Mouse (Mus musculus) ES-Bruce4 (cell line): Measurements from ENCODE around the gene Gm10639. TPM values are rescaled to one million over a fixed set of nuclear protein-coding genes. Genes with fewer than 3 reads are reported as not detected.
"Not testable (repeated sequence)": the region's sequence is repeated elsewhere in the genome, so short reads cannot be mapped to it uniquely, and the experiment has no call there.

Experiments used
- H3K27ac ChIP-seq: 2 replicates; pipeline ENCODE4 v1.5.1; 2012; ENCODE audit warnings: low read length, inconsistent platforms; ENCODE audit not compliant: insufficient read depth
- H3K27me3 ChIP-seq: 2 replicates; pipeline ENCODE4 v1.6.1; 2012; ENCODE audit warnings: mild to moderate bottlenecking, low read length, inconsistent platforms; ENCODE audit not compliant: control insufficient read depth, poor library complexity, insufficient read depth, severe bottlenecking
- H3K36me3 ChIP-seq: 2 replicates; pipeline ENCODE4 v1.6.1; 2012; ENCODE audit warnings: inconsistent platforms, mild to moderate bottlenecking, low read length, moderate library complexity; ENCODE audit not compliant: control insufficient read depth, poor library complexity, insufficient read depth, severe bottlenecking
- H3K4me1 ChIP-seq: one replicate; pipeline ENCODE4 v1.8.1; 2011; ENCODE audit warnings: low read length; ENCODE audit not compliant: control insufficient read depth, insufficient read depth
- H3K4me3 ChIP-seq: 2 replicates; pipeline ENCODE4 v1.5.1; 2011; ENCODE audit warnings: low read depth, mild to moderate bottlenecking, low read length
- H3K9ac ChIP-seq: 2 replicates; pipeline ENCODE4 v1.6.1; 2012; ENCODE audit warnings: low read depth, mild to moderate bottlenecking, inconsistent platforms; ENCODE audit not compliant: poor library complexity, severe bottlenecking
- H3K9me3 ChIP-seq: replicated peaks from 2 replicates; pipeline ENCODE4 v1.6.1; 2012; ENCODE audit warnings: mild to moderate bottlenecking, low read length, inconsistent platforms; ENCODE audit not compliant: control insufficient read depth, poor library complexity, insufficient read depth, severe bottlenecking
- CTCF ChIP-seq: IDR thresholded peaks from one replicate; pipeline ENCODE4 v1.8.1; 2011; ENCODE audit warnings: low read depth, low read length
- polyA plus RNA-seq: library from polyadenylated mRNA; stranded (reverse); fragments of >200 nt; gene quantifications from 2 replicates; pipeline ENCODE4 v1.2.4, GENCODE M21; 2011; ENCODE audit warnings: low read depth; ENCODE audit not compliant: missing spikeins, insufficient read depth, insufficient read length

Gm10639 gene
- not detected in 2 replicates for polyA plus RNA-seq

- H3K36me3 ChIP-seq, H3K9ac ChIP-seq, H3K9me3 ChIP-seq, H3K27ac ChIP-seq, H3K4me1 ChIP-seq, H3K4me3 ChIP-seq, H3K27me3 ChIP-seq: not testable (repeated sequence)
These were observed at the start of gene Gm10639 for GRCm38 (mm10) chr9:78289723-78290122. TSS of gene Gm10639 (plus strand) at chr9:78289923.

GRCm38 (mm10) chr9:78255683-78256470 lies 33.8 kb upstream of the Gm10639 start:
- not testable (repeated sequence) for H3K9ac ChIP-seq, H3K4me3 ChIP-seq, H3K36me3 ChIP-seq, H3K9me3 ChIP-seq, H3K27ac ChIP-seq, H3K4me1 ChIP-seq, H3K27me3 ChIP-seq

DNA sequence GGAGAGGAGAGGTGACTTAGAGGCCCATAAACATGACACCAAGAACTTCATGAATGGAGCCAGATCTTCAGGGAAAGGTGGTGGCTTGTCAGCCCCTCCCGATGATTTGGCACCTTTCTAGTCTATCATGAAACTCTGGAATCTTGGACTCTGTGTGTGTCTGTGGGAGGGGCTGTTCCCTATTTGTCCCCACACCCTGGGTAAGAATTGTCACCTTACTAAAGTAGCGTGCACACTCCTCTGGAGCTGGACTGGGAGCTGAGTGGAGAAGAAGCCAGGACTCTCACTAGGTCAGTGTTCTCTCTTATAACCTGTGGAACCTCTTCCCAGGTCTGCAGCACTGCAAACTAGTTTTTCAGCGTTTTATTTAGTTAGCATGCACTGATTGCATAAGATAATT lies 32.8 kb upstream of the Gm10639 start, which contains the start of gene Gm3776:
Gene Gm3776, plus strand, starts transcription at position 216 of the 400 bp plus-strand sequence.
- not testable (repeated sequence) for H3K27ac ChIP-seq, H3K4me3 ChIP-seq, H3K9me3 ChIP-seq, H3K4me1 ChIP-seq, H3K27me3 ChIP-seq, H3K36me3 ChIP-seq, H3K9ac ChIP-seq

DNA sequence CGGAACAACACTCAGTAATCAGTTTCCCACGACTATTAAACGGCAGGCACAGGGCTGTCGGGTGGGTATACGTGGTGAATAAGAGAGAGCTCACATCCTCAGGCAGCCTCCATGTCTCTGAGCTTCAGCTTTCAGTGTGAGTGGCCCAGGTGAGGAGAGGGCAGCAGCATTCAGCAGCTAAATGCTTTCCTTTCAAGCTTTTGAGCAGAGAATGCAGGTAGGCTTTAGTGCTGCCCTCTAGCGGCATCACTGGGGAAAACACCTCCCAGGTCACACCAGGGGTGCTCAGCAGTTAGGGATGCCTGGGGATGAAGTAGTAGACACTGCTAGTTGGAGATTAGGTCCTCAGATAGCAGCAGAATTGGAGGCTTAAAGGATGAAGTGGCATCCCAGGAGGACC lies 30.0 kb upstream of the Gm10639 start:
- not testable (repeated sequence) for H3K27me3 ChIP-seq, H3K9ac ChIP-seq, H3K4me1 ChIP-seq, H3K36me3 ChIP-seq, H3K9me3 ChIP-seq, H3K27ac ChIP-seq, H3K4me3 ChIP-seq
- peak; percentile 9 for TF ChIP-seq CTCF

DNA sequence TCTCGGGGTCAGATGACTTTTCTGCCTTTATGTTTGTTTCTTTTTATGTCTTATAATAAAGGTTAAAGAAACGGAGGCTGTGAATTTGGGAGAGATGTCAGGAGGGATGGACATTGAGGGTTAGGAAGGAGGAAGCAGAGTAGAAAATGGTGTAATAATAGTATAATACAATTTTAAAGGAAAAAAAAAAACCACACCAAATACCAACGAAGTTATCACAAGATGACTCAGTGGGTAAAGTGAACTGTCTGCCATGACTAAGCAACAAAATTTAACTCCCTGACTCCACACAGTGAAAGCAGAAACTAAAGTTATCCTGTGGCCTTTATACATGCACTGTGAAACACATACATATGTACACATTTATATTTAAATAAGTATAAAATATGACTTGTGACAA lies 18.8 kb upstream of the Gm10639 start:
- H3K9ac ChIP-seq, H3K27ac ChIP-seq, H3K9me3 ChIP-seq, H3K4me1 ChIP-seq, H3K27me3 ChIP-seq, H3K4me3 ChIP-seq, H3K36me3 ChIP-seq: not testable (repeated sequence)

DNA sequence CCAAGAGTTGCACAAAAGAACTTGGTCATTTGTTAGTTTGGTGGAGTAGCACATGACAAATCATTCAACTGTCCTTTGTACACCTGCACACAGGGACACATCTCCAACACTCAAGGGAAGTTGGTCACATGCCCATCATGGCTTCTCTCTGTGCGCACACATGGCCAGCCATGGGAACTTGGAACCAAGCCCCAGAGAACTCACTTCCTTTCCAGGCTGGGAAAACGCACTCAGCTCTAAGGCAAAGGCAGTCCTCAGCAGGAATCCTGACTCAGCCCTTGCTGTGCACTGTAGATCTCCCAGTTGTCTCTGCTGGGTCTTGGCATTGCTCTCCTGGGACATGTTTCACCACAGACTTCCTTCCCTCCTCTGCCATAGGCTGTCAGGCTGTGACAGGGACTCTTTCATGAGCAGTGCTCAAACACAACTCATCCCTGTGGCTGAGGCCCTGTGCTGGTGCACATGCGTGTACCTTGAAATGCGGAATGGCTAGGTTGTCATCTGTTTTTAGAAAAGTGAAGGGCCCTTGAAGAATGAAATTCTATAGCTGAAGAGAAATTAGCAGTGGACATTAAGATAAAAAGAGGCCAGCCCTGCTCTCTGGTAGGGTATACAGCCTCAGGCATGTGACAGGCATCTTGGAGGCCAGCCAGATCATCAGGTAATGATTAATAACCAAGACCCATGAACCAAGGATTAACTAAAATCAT lies 7.6 kb upstream of the Gm10639 start:
- H3K36me3 ChIP-seq, H3K9me3 ChIP-seq, H3K4me1 ChIP-seq, H3K9ac ChIP-seq, H3K27ac ChIP-seq, H3K4me3 ChIP-seq, H3K27me3 ChIP-seq: not testable (repeated sequence)

- H3K27me3 ChIP-seq, H3K4me1 ChIP-seq, H3K9ac ChIP-seq, H3K27ac ChIP-seq, H3K4me3 ChIP-seq, H3K36me3 ChIP-seq, H3K9me3 ChIP-seq: not testable (repeated sequence)
These were observed 660 bp upstream of the Gm10639 start for GRCm38 (mm10) chr9:78289063-78289462.

DNA sequence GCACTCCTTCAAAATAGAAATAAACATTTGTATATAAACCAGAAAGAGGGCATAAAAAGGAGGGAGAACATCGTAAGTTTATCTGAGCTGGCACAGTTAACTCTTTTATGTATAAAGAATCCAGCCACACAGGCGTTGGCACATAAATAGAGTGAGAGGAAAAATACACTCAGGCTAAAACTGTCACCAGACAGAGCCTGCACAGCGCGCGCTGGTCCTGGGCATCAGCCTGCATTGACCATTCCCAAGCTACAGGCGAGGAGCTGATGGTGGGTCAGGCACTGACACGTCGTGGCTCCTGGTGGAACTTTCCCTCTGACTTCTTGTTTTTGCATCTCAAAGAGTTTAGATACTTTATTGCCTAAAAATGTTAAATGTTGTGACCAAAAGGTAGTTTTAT lies 2.7 kb downstream of the Gm10639 start:
- not testable (repeated sequence) for H3K9me3 ChIP-seq, H3K4me3 ChIP-seq, H3K9ac ChIP-seq, H3K27ac ChIP-seq, H3K36me3 ChIP-seq, H3K27me3 ChIP-seq, H3K4me1 ChIP-seq

DNA sequence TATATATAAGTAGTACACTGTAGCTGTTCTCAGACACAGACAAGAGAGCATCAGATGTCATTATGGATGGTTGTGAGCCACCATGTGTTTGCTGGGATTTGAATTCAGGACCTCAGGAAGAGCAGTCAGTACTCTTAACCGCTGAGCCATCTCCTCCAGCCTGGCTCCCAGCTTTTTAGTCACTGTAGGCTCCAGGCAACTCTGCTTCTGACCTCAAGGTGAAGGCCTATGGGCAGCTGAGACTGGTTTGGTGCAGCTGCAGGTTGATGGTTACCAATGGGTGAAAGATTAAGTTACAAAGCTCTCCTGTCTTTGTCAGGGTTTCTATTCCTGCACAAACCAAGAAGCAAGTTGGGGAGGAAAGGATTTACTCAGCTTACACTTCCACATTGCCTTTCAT lies 4.0 kb downstream of the Gm10639 start:
- H3K4me1 ChIP-seq, H3K9ac ChIP-seq, H3K27ac ChIP-seq, H3K27me3 ChIP-seq, H3K36me3 ChIP-seq, H3K4me3 ChIP-seq, H3K9me3 ChIP-seq: not testable (repeated sequence)
